Mouse (Mus musculus) liver, adult (tissue): ENCODE measurements around the gene Csrnp3.

Experiments
- GATA4 ChIP-seq: IDR thresholded peaks from 2 replicates; pipeline ENCODE4 v1.6.1; 2014; ENCODE audit warnings: mild to moderate bottlenecking, low read length; ENCODE audit not compliant: insufficient replicate concordance

Csrnp3 gene

GRCm38 (mm10) chr2:65856791-65857190, 11.2 kb downstream of the Csrnp3 start:
- no peak for TF ChIP-seq GATA4

- no peak for TF ChIP-seq GATA4
Observed at GRCm38 (mm10) chr2:65859767-65860727, 14.5 kb downstream of the Csrnp3 start.

- no peak for TF ChIP-seq GATA4
Observed at GRCm38 (mm10) chr2:65864778-65865339, 19.3 kb downstream of the Csrnp3 start.

GRCm38 (mm10) chr2:65870919-65871582, 25.5 kb downstream of the Csrnp3 start:
- no peak for TF ChIP-seq GATA4

GRCm38 (mm10) chr2:65891590-65891989, 46.0 kb downstream of the Csrnp3 start:
- TF ChIP-seq GATA4: no peak

GRCm38 (mm10) chr2:65893241-65893640, 47.7 kb downstream of the Csrnp3 start:
- no peak for TF ChIP-seq GATA4

- TF ChIP-seq GATA4: no peak
Observed at GRCm38 (mm10) chr2:65894299-65894698, 48.7 kb downstream of the Csrnp3 start.

- no peak for TF ChIP-seq GATA4
Observed at GRCm38 (mm10) chr2:65896542-65896941, 51.0 kb downstream of the Csrnp3 start.

- no peak for TF ChIP-seq GATA4
Observed at GRCm38 (mm10) chr2:65897084-65897483, 51.5 kb downstream of the Csrnp3 start.

GRCm38 (mm10) chr2:65899478-65899877, 53.9 kb downstream of the Csrnp3 start:
- TF ChIP-seq GATA4: no peak

GRCm38 (mm10) chr2:65908526-65908925, 63.0 kb downstream of the Csrnp3 start:
- TF ChIP-seq GATA4: no peak

GRCm38 (mm10) chr2:65909724-65910521, 64.4 kb downstream of the Csrnp3 start:
- TF ChIP-seq GATA4: no peak

- no peak for TF ChIP-seq GATA4
Observed at GRCm38 (mm10) chr2:65915994-65916393, 70.4 kb downstream of the Csrnp3 start.

GRCm38 (mm10) chr2:65920651-65921412, 75.3 kb downstream of the Csrnp3 start:
- TF ChIP-seq GATA4: no peak
